Mouse (Mus musculus) heart, embryonic 11.5 days (tissue): Measurements from ENCODE around the gene Paip2b. TPM values are rescaled to one million over a fixed set of nuclear protein-coding genes. Genes with fewer than 3 reads are reported as not detected.
A peak's percentile ranks its signal among the peaks of the same experiment; 100 is the strongest.
"Not testable (repeated sequence)": the region's sequence is repeated elsewhere in the genome, so short reads cannot be mapped to it uniquely, and the experiment has no call there.

Source experiments
- ATAC-seq: fragments of 200-750 bp; cut with Nextera tagmentation; replicated peaks from 2 replicates; pipeline ENCODE4 v1.8.0; 2017; ENCODE audit warnings: moderate library complexity; ENCODE audit not compliant: insufficient number of reproducible peaks, low FRiP score, low TSS enrichment
- H3K27ac ChIP-seq: fragments of 300-500 bp; sonication (generic); 2 replicates; pipeline ENCODE4 v1.5.1; 2014; ENCODE audit warnings: mild to moderate bottlenecking, low read depth, low read length
- H3K27me3 ChIP-seq: fragments of 300-500 bp; sonication (generic); 2 replicates; pipeline ENCODE4 v1.6.1; 2014; ENCODE audit warnings: mild to moderate bottlenecking, low read length, mixed read lengths; ENCODE audit not compliant: control insufficient read depth, insufficient read depth
- H3K36me3 ChIP-seq: fragments of 300-500 bp; sonication (generic); 2 replicates; pipeline ENCODE4 v1.6.1; 2014; ENCODE audit warnings: mild to moderate bottlenecking, low read length, moderate library complexity, mixed read lengths; ENCODE audit not compliant: control insufficient read depth, insufficient read depth
- H3K4me1 ChIP-seq: fragments of 300-500 bp; sonication (generic); 2 replicates; pipeline ENCODE4 v1.6.1; 2014; ENCODE audit warnings: low read length; ENCODE audit not compliant: control insufficient read depth, insufficient read depth
- H3K4me2 ChIP-seq: fragments of 300-500 bp; sonication (generic); 2 replicates; pipeline ENCODE4 v1.6.1; 2014; ENCODE audit warnings: mild to moderate bottlenecking, moderate library complexity
- H3K4me3 ChIP-seq: fragments of 300-500 bp; sonication (generic); 2 replicates; pipeline ENCODE4 v1.5.1; 2014; ENCODE audit warnings: low read depth, low read length
- H3K9ac ChIP-seq: fragments of 300-500 bp; sonication (generic); 2 replicates; pipeline ENCODE4 v1.6.1; 2014; ENCODE audit warnings: mild to moderate bottlenecking, low read depth, low read length, moderate library complexity
- H3K9me3 ChIP-seq: fragments of 300-500 bp; sonication (generic); replicated peaks from 2 replicates; pipeline ENCODE4 v1.6.1; 2016; ENCODE audit warnings: low read length; ENCODE audit not compliant: control insufficient read depth
- WGBS: fragments of 180-500 bp; shearing (Covaris S2); extraction: QIAGEN DNeasy Blood & Tissue Kit; methylation state at CpG from one replicate; pipeline ENCODE4 v1.1.7; 2014; ENCODE audit not compliant: insufficient replicate concordance; 5-methylcytosine and 5-hydroxymethylcytosine counted together
- polyA plus RNA-seq: library from polyadenylated mRNA; unstranded; fragments of >200 nt; fragmentation: Nextera tagmentation; extraction: Ambion mirVana; gene quantifications from 2 replicates; pipeline ENCODE4 v1.2.1, GENCODE M21; 2014

The Paip2b gene
- polyA plus RNA-seq, 1 experiment from 2014 or later: 16.9 TPM

GRCm38 (mm10) chr6:83791251-83791890, 40.2 kb downstream of the Paip2b start:
- Histone ChIP-seq H3K36me3 (no peaks in the 10 kb centered on the region), H3K4me2 (no peak overlapping the region), H3K9ac (no peak overlapping the region), H3K27me3 (no peaks in the 10 kb centered on the region), H3K27ac (no peak overlapping the region), H3K9me3 (no peaks in the 10 kb centered on the region), H3K4me3 (no peak overlapping the region), H3K4me1 (peaks cover 3% of the 10 kb centered on the region; the same call in 1 of the 2 replicates)
- 47% methylated on average over 4 of the region's 4 CpGs for WGBS
- no peak for ATAC-seq

- not testable (repeated sequence) for H3K27me3 ChIP-seq, H3K9me3 ChIP-seq, H3K9ac ChIP-seq, H3K4me1 ChIP-seq, H3K4me2 ChIP-seq, H3K4me3 ChIP-seq, ATAC-seq, H3K27ac ChIP-seq, H3K36me3 ChIP-seq
- 83% methylated on average over 5 of the region's 5 CpGs for WGBS
Observed at GRCm38 (mm10) chr6:83790533-83790932, 41.0 kb downstream of the Paip2b start.

GRCm38 (mm10) chr6:83788554-83788953, 43.0 kb downstream of the Paip2b start:
- Histone ChIP-seq H3K9me3 (no peaks in the 10 kb centered on the region), H3K27ac (no peak overlapping the region), H3K9ac (no peak overlapping the region), H3K4me3 (no peak overlapping the region), H3K36me3 (no peaks in the 10 kb centered on the region), H3K4me1 (no peaks in the 10 kb centered on the region; the same call in 1 of the 2 replicates), H3K27me3 (no peaks in the 10 kb centered on the region), H3K4me2 (no peak overlapping the region)
- WGBS: 65% methylated on average over 7 of the region's 7 CpGs
- no peak for ATAC-seq

GRCm38 (mm10) chr6:83786426-83786825, 45.1 kb downstream of the Paip2b start:
- Histone ChIP-seq H3K27ac (no peak overlapping the region), H3K4me2 (no peak overlapping the region), H3K4me1 (no peaks in the 10 kb centered on the region; the same call in 1 of the 2 replicates), H3K4me3 (no peak overlapping the region), H3K27me3 (no peaks in the 10 kb centered on the region), H3K36me3 (no peaks in the 10 kb centered on the region), H3K9me3 (no peaks in the 10 kb centered on the region), H3K9ac (no peak overlapping the region)
- WGBS: 60% methylated on average over 3 of the region's 3 CpGs
- no peak for ATAC-seq

GRCm38 (mm10) chr6:83779026-83779425, 52.5 kb downstream of the Paip2b start:
- no peak overlapping the region for H3K4me3 ChIP-seq
- no peak for ATAC-seq
- H3K4me1 ChIP-seq: peaks cover 8% of the 10 kb centered on the region
- no peaks in the 10 kb centered on the region for H3K36me3 ChIP-seq
- H3K4me2 ChIP-seq: no peak overlapping the region
- WGBS: 9% methylated on average over 5 of the region's 5 CpGs
- H3K27me3 ChIP-seq: no peaks in the 10 kb centered on the region
- no peak overlapping the region for H3K9ac ChIP-seq
- H3K9me3 ChIP-seq: no peaks in the 10 kb centered on the region
- H3K27ac ChIP-seq: no peak overlapping the region

- no peak overlapping the region for H3K4me3 ChIP-seq
Observed at GRCm38 (mm10) chr6:83778306-83778705, 53.2 kb downstream of the Paip2b start.

GRCm38 (mm10) chr6:83775638-83776293, 55.8 kb downstream of the Paip2b start, which contains the start of gene Tex261:
Gene Tex261, minus strand, starts transcription at chr6:83775813.
- Histone ChIP-seq H3K4me1 (peaks cover 10% of the 10 kb centered on the region), H3K9ac (peak within 1 kb of the TSS; percentile 91), H3K27ac (peak within 1 kb of the TSS; percentile 85), H3K4me2 (peak within 1 kb of the TSS; percentile 90), H3K4me3 (peak within 1 kb of the TSS; percentile 88), H3K36me3 (peaks cover 2% of the 10 kb centered on the region), H3K27me3 (no peaks in the 10 kb centered on the region), H3K9me3 (no peaks in the 10 kb centered on the region)
- peak; percentile 93 for ATAC-seq
- under 1% methylated on average over 45 of the region's 45 CpGs for WGBS

More at GRCm38 (mm10) chr6:83778306-83778705, 53.2 kb downstream of the Paip2b start:
- no peaks in the 10 kb centered on the region for H3K9me3 ChIP-seq
- H3K36me3 ChIP-seq: no peaks in the 10 kb centered on the region; the same call in 1 of the 2 replicates
- ATAC-seq: no peak
- H3K4me2 ChIP-seq: no peak overlapping the region
- WGBS: 72% methylated on average over 7 of the region's 7 CpGs
- H3K4me1 ChIP-seq: peaks cover 10% of the 10 kb centered on the region
- H3K9ac ChIP-seq: no peak overlapping the region
- H3K27me3 ChIP-seq: no peaks in the 10 kb centered on the region
- H3K27ac ChIP-seq: no peak overlapping the region

- ATAC-seq: peak; percentile 41; the same call in 1 of the 2 replicates
- H3K27me3 ChIP-seq: no peaks in the 10 kb centered on the region
- H3K4me2 ChIP-seq: peak overlapping the region; percentile 90
- 0% methylated on average over 14 of the region's 14 CpGs for WGBS
- peaks cover 10% of the 10 kb centered on the region for H3K4me1 ChIP-seq
- peak overlapping the region; percentile 88 for H3K4me3 ChIP-seq
- H3K27ac ChIP-seq: peak overlapping the region; percentile 85
- H3K36me3 ChIP-seq: peaks cover 5% of the 10 kb centered on the region
- peak overlapping the region; percentile 91 for H3K9ac ChIP-seq
- H3K9me3 ChIP-seq: no peaks in the 10 kb centered on the region
Observed at GRCm38 (mm10) chr6:83774781-83775563, 56.6 kb downstream of the Paip2b start.
